Mouse (Mus musculus) monocyte, adult 2 months (primary cell): ENCODE measurements at regions not wholly inside any gene's neighbourhood (a gene's known extent, or its start where the extent isn't known, plus 50 kb on each side); places are given as distances from the start of the nearest gene placed in this dataset.

Experiments
- DNase-seq, 2 experiments: peaks; one replicate each; pipeline ENCODE4 v3.0.0; 2022; ENCODE audit warnings: low spot score in 2 of 2, low read depth in 1 of 2

- DNase-seq, result no peak
These were observed 451.4 kb downstream of the 1700129C05Rik start for GRCm38 (mm10) chr14:58691129-58691828.

GRCm38 (mm10) chr14:58687814-58688213 lies 454.9 kb downstream of the 1700129C05Rik start:
- DNase-seq, result no peak

GRCm38 (mm10) chr14:58678781-58679180 lies 463.9 kb downstream of the 1700129C05Rik start:
- no peak for DNase-seq

GRCm38 (mm10) chr14:58678126-58678656 lies 464.5 kb downstream of the 1700129C05Rik start:
- no peak for DNase-seq

- DNase-seq, result no peak
These were observed 467.5 kb downstream of the 1700129C05Rik start for GRCm38 (mm10) chr14:58675146-58675545.

GRCm38 (mm10) chr14:58663946-58664345 lies 478.7 kb downstream of the 1700129C05Rik start:
- DNase-seq, result no peak

GRCm38 (mm10) chr14:58662601-58663000 lies 480.1 kb downstream of the 1700129C05Rik start:
- DNase-seq, result no peak

GRCm38 (mm10) chr14:58661416-58661815 lies 481.3 kb downstream of the 1700129C05Rik start:
- no peak for DNase-seq

GRCm38 (mm10) chr14:58657263-58657662 lies 485.4 kb downstream of the 1700129C05Rik start:
- DNase-seq, result no peak

- DNase-seq, result no peak
These were observed 485.8 kb downstream of the 1700129C05Rik start for GRCm38 (mm10) chr14:58656935-58657238.

GRCm38 (mm10) chr14:58656212-58656934 lies 486.3 kb downstream of the 1700129C05Rik start:
- DNase-seq, result no peak

- no peak for DNase-seq
These were observed 489.7 kb downstream of the 1700129C05Rik start for GRCm38 (mm10) chr14:58653026-58653425.

GRCm38 (mm10) chr14:58652004-58652403 lies 490.7 kb downstream of the 1700129C05Rik start:
- no peak for DNase-seq

GRCm38 (mm10) chr14:58651210-58651609 lies 491.5 kb downstream of the 1700129C05Rik start:
- no peak for DNase-seq

- no peak for DNase-seq
These were observed 504.4 kb downstream of the 1700129C05Rik start for GRCm38 (mm10) chr14:58638337-58638696.

- DNase-seq, result no peak
These were observed 505.0 kb downstream of the 1700129C05Rik start for GRCm38 (mm10) chr14:58637405-58638336.

- no peak for DNase-seq
These were observed 511.5 kb downstream of the 1700129C05Rik start for GRCm38 (mm10) chr14:58631221-58631620.

GRCm38 (mm10) chr14:58628266-58628665 lies 514.4 kb downstream of the 1700129C05Rik start:
- no peak for DNase-seq

GRCm38 (mm10) chr14:58626506-58627256 lies 516.0 kb downstream of the 1700129C05Rik start:
- DNase-seq, result no peak

GRCm38 (mm10) chr14:58620186-58620585 lies 522.5 kb downstream of the 1700129C05Rik start:
- DNase-seq, result no peak

- no peak for DNase-seq
These were observed 525.0 kb downstream of the 1700129C05Rik start for GRCm38 (mm10) chr14:58617656-58618055.
